In the genomic region with DNA sequence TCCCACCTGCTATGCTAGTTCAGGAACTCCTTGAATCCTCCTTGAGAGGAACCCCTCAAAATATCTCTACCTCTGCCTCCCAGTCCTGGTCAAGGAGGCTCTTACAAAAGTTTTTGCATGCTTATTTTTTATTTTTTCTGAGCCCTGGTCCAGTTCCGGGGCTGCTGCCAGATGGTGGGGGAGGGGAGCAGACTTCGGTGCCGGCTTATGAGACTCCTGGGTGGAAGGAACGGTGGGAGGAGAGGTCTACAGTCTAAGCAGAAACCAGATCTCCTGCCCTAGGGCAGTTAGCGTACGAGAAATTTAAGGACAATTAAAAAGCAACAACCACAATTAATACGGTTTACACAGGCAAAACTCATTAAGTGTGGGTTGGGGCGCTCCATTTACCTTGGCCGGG, we compare ENCODE assay signal across 12 mouse cellular contexts.
DNase-seq lines count a peak whose midpoint lies in the region; ATAC-seq and TF ChIP-seq lines count a peak whose summit lies in the region.
"Had no signal": no experiment of that assay in that cellular context is flagged by ENCODE, and none has a peak within 500 bp of the region (broad histone marks: within the 10 kb centered on the region; RNA-seq: fewer than 3 reads in every experiment).

No protein-coding gene starts in this region.

- no peak for DNase-seq in heart, adult 9 months (ENCODE audit: low spot score in 2 of 2)
- no peak for DNase-seq in ES-E14 (ENCODE audit: low read depth, low spot score)
- peak; percentile 56 for DNase-seq in kidney, adult 18-20 months
- peak; percentile 61 for DNase-seq in lung, postnatal 0 days (ENCODE audit: low spot score)
- DNase-seq in cerebellum, adult 8-10 months, result no peak
- no peak for DNase-seq in left cerebral cortex, adult 2 months (ENCODE audit: extremely low spot score in 1 of 2, low spot score in 2 of 2)
- no peak for DNase-seq in right cerebral cortex, postnatal 25 days
- DNase-seq: retina, postnatal 1 day had no signal

- H3K4me3 ChIP-seq in heart, embryonic 12.5 days, result no peak overlapping the region
- no peak overlapping the region for H3K4me3 ChIP-seq in ES-E14 (ENCODE audit: insufficient read depth in 1 of 2, low read depth in 1 of 2, low read length in 2 of 2, poor library complexity in 1 of 2, severe bottlenecking in 1 of 2)
- no peak overlapping the region for H3K4me3 ChIP-seq in lung, postnatal 0 days (ENCODE audit: low read depth, low read length)
- H3K4me3 ChIP-seq in left cerebral cortex, adult 2 months, result no peak overlapping the region
- H3K4me3 ChIP-seq: erythroblast, embryonic 14.5 days; hindbrain, embryonic 15.5 days had no signal

- intact Hi-C loops in left cerebral cortex, adult 2 months (cut with DNase I), result no loop called here

- H3K36me3 ChIP-seq in heart, embryonic 12.5 days, result no peaks in the 10 kb centered on the region
- H3K36me3 ChIP-seq in ES-E14 (ENCODE audit: control insufficient read depth, insufficient read depth, low read length, poor library complexity, severe bottlenecking), result no peaks in the 10 kb centered on the region
- H3K36me3 ChIP-seq in lung, postnatal 0 days (ENCODE audit: insufficient read depth, low read length), result no peaks in the 10 kb centered on the region
- H3K36me3 ChIP-seq: hindbrain, embryonic 15.5 days had no signal

- peaks cover 44% of the 10 kb centered on the region for H3K4me1 ChIP-seq in heart, embryonic 12.5 days (replicated peaks)
- H3K4me1 ChIP-seq in ES-E14 (ENCODE audit: control insufficient read depth in 2 of 2, insufficient read depth in 2 of 2, low read length in 2 of 2, poor library complexity in 1 of 2), result peaks cover 4 to 15% of the 10 kb centered on the region in 2 experiments; a peak in 3 of 4 replicates
- peaks cover 11% of the 10 kb centered on the region for H3K4me1 ChIP-seq in lung, postnatal 0 days (ENCODE audit: insufficient read depth, low read depth, low read length)

- H3K27ac ChIP-seq in heart, embryonic 12.5 days (ENCODE audit: poor library complexity, severe bottlenecking), result peak overlapping the region; percentile 75; the same call in 1 of the 2 replicates
- H3K27ac ChIP-seq in ES-E14 (ENCODE audit: insufficient read depth, low read depth, low read length, poor library complexity, severe bottlenecking), result peak overlapping the region; percentile 52; the same call in 1 of the 2 replicates
- peak overlapping the region; percentile 85; the same call in 1 of the 2 replicates for H3K27ac ChIP-seq in lung, postnatal 0 days (ENCODE audit: low read length)
- H3K27ac ChIP-seq in left cerebral cortex, adult 2 months, result no peak overlapping the region
- H3K27ac ChIP-seq: hindbrain, embryonic 15.5 days had no signal

- in situ Hi-C loops in ES-E14 (cut with MboI; ENCODE audit: low sequenced_read_pairs in 2 of 2, unreplicated experiment in 2 of 2), result no loop called here

- H3K4me2 ChIP-seq in heart, embryonic 12.5 days, result no peak overlapping the region
- H3K4me2 ChIP-seq in lung, postnatal 0 days (replicated peaks; ENCODE audit: low read depth, low read length), result 0 out of 2 replicates have a peak overlapping the region, but pooled peaks have one; percentile 27
- H3K4me2 ChIP-seq: hindbrain, embryonic 15.5 days had no signal

- ATAC-seq in heart, embryonic 12.5 days (ENCODE audit: insufficient number of reproducible peaks, low FRiP score), result no peak
- peak; percentile 27 for ATAC-seq in lung, postnatal 0 days

- no peak for TF ChIP-seq EP300 in lung, postnatal 0 days (IDR thresholded peaks at IDR 0.05)

- no peak overlapping the region for H3K9ac ChIP-seq in heart, embryonic 12.5 days
- no peak overlapping the region for H3K9ac ChIP-seq in ES-E14 (ENCODE audit: insufficient read depth, low read depth, low read length, poor library complexity, severe bottlenecking)
- no peak overlapping the region for H3K9ac ChIP-seq in lung, postnatal 0 days (replicated peaks; ENCODE audit: low read depth)
- H3K9ac ChIP-seq: hindbrain, embryonic 15.5 days had no signal

- 50% methylated on average over 9 of the region's 9 CpGs for WGBS in heart, embryonic 12.5 days
- WGBS in lung, postnatal 0 days, result 32% methylated on average over 9 of the region's 9 CpGs

- TF ChIP-seq CTCF in lung, postnatal 0 days (IDR thresholded peaks at IDR 0.05), result no peak
- no peak for TF ChIP-seq CTCF in left cerebral cortex, adult 2 months (IDR thresholded peaks at IDR 0.05)

- H3K9me3 ChIP-seq in heart, embryonic 12.5 days (replicated peaks), result no peaks in the 10 kb centered on the region
- H3K9me3 ChIP-seq in ES-E14 (ENCODE audit: control insufficient read depth, insufficient read depth, low read depth, low read length), result no peaks in the 10 kb centered on the region
- no peaks in the 10 kb centered on the region for H3K9me3 ChIP-seq in lung, postnatal 0 days (ENCODE audit: low read length)
- H3K9me3 ChIP-seq: hindbrain, embryonic 15.5 days had no signal

- no peaks in the 10 kb centered on the region for H3K27me3 ChIP-seq in heart, embryonic 12.5 days (replicated peaks)
- H3K27me3 ChIP-seq in lung, postnatal 0 days (replicated peaks; ENCODE audit: insufficient read depth, low read length), result no peaks in the 10 kb centered on the region
- H3K27me3 ChIP-seq: CH12.LX; hindbrain, embryonic 15.5 days had no signal

TF ChIP-seq in ES-E14, 5 proteins besides CTCF, POLR2A, EP300 and RAD21:
- no peak for TF ChIP-seq MAFK (IDR thresholded peaks at IDR 0.05; ENCODE audit: insufficient read depth, low read depth, low read length)
- no peak for TF ChIP-seq CHD2 (IDR thresholded peaks at IDR 0.05; ENCODE audit: low read depth, low read length)
- TF ChIP-seq HCFC1 (IDR thresholded peaks at IDR 0.05; ENCODE audit: borderline replicate concordance, insufficient read depth, low read length), result no peak
- TF ChIP-seq ZNF384 (IDR thresholded peaks at IDR 0.05; ENCODE audit: low read depth, low read length), result no peak
- TF ChIP-seq ZC3H11A (IDR thresholded peaks at IDR 0.05; ENCODE audit: borderline replicate concordance, low read depth, low read length), result no peak

Comparison
In these comparisons a context has a peak if more than half of its experiments do, and no peak if none do; other contexts are left out.
1. DNase-seq: peak in kidney, adult 18-20 months (single experiment) and lung, postnatal 0 days (single experiment); none in heart, adult 9 months (0 of 2), ES-E14 (single experiment), cerebellum, adult 8-10 months (single experiment), left cerebral cortex, adult 2 months (0 of 2) and right cerebral cortex, postnatal 25 days (single experiment).